Mouse (Mus musculus) kidney, adult 2 months (tissue): Measurements from ENCODE around the gene Gatb. TPM values are rescaled to one million over a fixed set of nuclear protein-coding genes. Genes with fewer than 3 reads are reported as not detected.

Experiments used
- DNase-seq: peaks from one replicate; pipeline ENCODE4 v3.0.0; 2021
- H3K27ac ChIP-seq: fragments of 200-500 bp; 2 replicates; pipeline ENCODE4 v1.5.1; 2012; ENCODE audit warnings: low read depth, low read length, control low read depth, inconsistent platforms; ENCODE audit not compliant: insufficient read depth
- H3K27me3 ChIP-seq: fragments of 200-500 bp; replicated peaks from 2 replicates; pipeline ENCODE4 v1.6.1; 2012; ENCODE audit warnings: mild to moderate bottlenecking, moderate library complexity, low read length, inconsistent platforms; ENCODE audit not compliant: control insufficient read depth, insufficient read depth
- H3K36me3 ChIP-seq: fragments of 200-500 bp; 2 replicates; pipeline ENCODE4 v1.6.1; 2012; ENCODE audit warnings: mild to moderate bottlenecking, moderate library complexity, low read length, inconsistent platforms; ENCODE audit not compliant: control insufficient read depth, insufficient read depth
- H3K4me1 ChIP-seq: fragments of 200-500 bp; 2 replicates; pipeline ENCODE4 v1.6.1; 2011; ENCODE audit warnings: low read length; ENCODE audit not compliant: control insufficient read depth, insufficient read depth
- H3K4me3 ChIP-seq: fragments of 200-500 bp; 2 replicates; pipeline ENCODE4 v1.5.1; 2011; ENCODE audit warnings: mild to moderate bottlenecking, low read depth, low read length, control low read depth; ENCODE audit not compliant: insufficient read depth
- CTCF ChIP-seq: fragments of 200-500 bp; conservative IDR thresholded peaks from 2 replicates; pipeline ENCODE4 v1.5.1; 2011; ENCODE audit warnings: low read depth, mild to moderate bottlenecking, control low read depth, low read length, moderate library complexity, mixed read lengths; ENCODE audit not compliant: insufficient read depth, insufficient read length
- POLR2A ChIP-seq: fragments of 200-500 bp; IDR thresholded peaks from one replicate; pipeline ENCODE4 v1.6.1; 2011; ENCODE audit warnings: low read depth, low read length, control low read depth
- WGBS: fragments of 180-500 bp; shearing (Covaris S2); methylation state at CpG from one replicate; pipeline ENCODE4 v1.1.7; 2018; 5-methylcytosine and 5-hydroxymethylcytosine counted together
- polyA plus RNA-seq: library from polyadenylated mRNA; depleted of rRNA; stranded (reverse); fragments of >200 nt; gene quantifications from 2 replicates; pipeline ENCODE4 v1.2.3, GENCODE M21; 2012

Gatb gene
- polyA plus RNA-seq, 1 experiment, result 35.8 TPM

- H3K4me1 ChIP-seq, result no peaks in the 10 kb centered on the region
- H3K27me3 ChIP-seq, result no peaks in the 10 kb centered on the region
- no peak overlapping the region for H3K4me3 ChIP-seq
- no peak overlapping the region for H3K27ac ChIP-seq
- no peak for TF ChIP-seq POLR2A
- no peak for TF ChIP-seq CTCF
- H3K36me3 ChIP-seq, result no peaks in the 10 kb centered on the region
- 82% methylated on average over 5 of the region's 5 CpGs for WGBS
- no peak for DNase-seq
Measured at GRCm38 (mm10) chr3:85583194-85583593, 9.3 kb downstream of the Gatb start.

- Histone ChIP-seq H3K36me3 (no peaks in the 10 kb centered on the region), H3K4me3 (no peak overlapping the region), H3K4me1 (no peaks in the 10 kb centered on the region), H3K27ac (no peak overlapping the region), H3K27me3 (no peaks in the 10 kb centered on the region)
- TF ChIP-seq POLR2A (no peak), CTCF (no peak)
- WGBS, result 84% methylated on average over 4 of the region's 4 CpGs
- no peak for DNase-seq
Measured at GRCm38 (mm10) chr3:85584966-85585365, 11.0 kb downstream of the Gatb start.

- Histone ChIP-seq H3K36me3 (no peaks in the 10 kb centered on the region), H3K27me3 (no peaks in the 10 kb centered on the region), H3K4me3 (no peak overlapping the region), H3K4me1 (no peaks in the 10 kb centered on the region), H3K27ac (no peak overlapping the region)
- TF ChIP-seq POLR2A, result no peak
- no peak for DNase-seq
- WGBS, result 69% methylated on average over 2 of the region's 2 CpGs
Measured at GRCm38 (mm10) chr3:85588701-85589100, 14.8 kb downstream of the Gatb start.

- no peak overlapping the region for H3K27ac ChIP-seq
- no peaks in the 10 kb centered on the region for H3K36me3 ChIP-seq
- H3K4me1 ChIP-seq, result no peaks in the 10 kb centered on the region
- no peak for TF ChIP-seq CTCF
- TF ChIP-seq POLR2A, result no peak
- no peak overlapping the region for H3K4me3 ChIP-seq
- DNase-seq, result no peak
- no peaks in the 10 kb centered on the region for H3K27me3 ChIP-seq
- 92% methylated on average over 3 of the region's 3 CpGs for WGBS
Measured at GRCm38 (mm10) chr3:85590090-85590754, 16.3 kb downstream of the Gatb start.

GRCm38 (mm10) chr3:85592067-85592466 is 18.1 kb downstream of the Gatb start:
- H3K27me3 ChIP-seq, result no peaks in the 10 kb centered on the region
- H3K4me3 ChIP-seq, result no peak overlapping the region
- 64% methylated on average over 4 of the region's 4 CpGs for WGBS
- no peak for DNase-seq
- TF ChIP-seq CTCF, result no peak
- no peak for TF ChIP-seq POLR2A
- no peak overlapping the region for H3K27ac ChIP-seq
- H3K36me3 ChIP-seq, result no peaks in the 10 kb centered on the region
- no peaks in the 10 kb centered on the region for H3K4me1 ChIP-seq

- H3K4me1 ChIP-seq, result no peaks in the 10 kb centered on the region
- WGBS, result 94% methylated on average over 5 of the region's 5 CpGs
Measured at GRCm38 (mm10) chr3:85592640-85593252, 18.8 kb downstream of the Gatb start.

GRCm38 (mm10) chr3:85594452-85594851 is 20.5 kb downstream of the Gatb start:
- WGBS, result 78% methylated on average over 3 of the region's 3 CpGs
- DNase-seq, result no peak
- TF ChIP-seq CTCF, result no peak
- TF ChIP-seq POLR2A, result no peak

More at GRCm38 (mm10) chr3:85592640-85593252, 18.8 kb downstream of the Gatb start:
- Histone ChIP-seq H3K36me3 (no peaks in the 10 kb centered on the region), H3K27me3 (no peaks in the 10 kb centered on the region), H3K4me3 (no peak overlapping the region), H3K27ac (no peak overlapping the region)
- TF ChIP-seq CTCF (no peak), POLR2A (no peak)
- DNase-seq, result no peak

More at GRCm38 (mm10) chr3:85594452-85594851, 20.5 kb downstream of the Gatb start:
- Histone ChIP-seq H3K4me3 (no peak overlapping the region), H3K27ac (no peak overlapping the region), H3K27me3 (no peaks in the 10 kb centered on the region), H3K4me1 (no peaks in the 10 kb centered on the region), H3K36me3 (no peaks in the 10 kb centered on the region)
